Mouse (Mus musculus) B cell, adult 2 months (primary cell): ENCODE data around the gene Srd5a3.

Experiments
- DNase-seq, 2 experiments: peaks; one replicate each; pipeline ENCODE4 v3.0.0; 2022

Srd5a3 gene

DNA sequence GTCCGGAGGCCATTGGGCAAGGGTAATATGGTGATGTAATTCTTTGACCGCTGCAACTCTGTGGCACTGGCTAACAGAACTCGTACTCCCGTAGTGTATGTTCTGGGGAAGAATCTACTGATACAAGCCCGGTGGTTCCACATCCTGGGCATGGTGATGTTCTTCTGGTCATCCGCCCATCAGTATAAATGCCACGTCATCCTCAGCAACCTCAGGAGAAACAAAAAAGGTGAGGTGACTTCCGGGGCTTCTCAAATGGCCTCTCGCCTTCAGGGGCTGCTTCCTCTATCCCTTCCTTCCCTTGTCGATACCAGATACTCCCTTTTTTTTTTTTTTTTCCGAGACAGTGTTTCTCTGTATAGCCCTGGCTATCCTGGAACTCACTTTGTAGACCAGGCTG is 13.4 kb downstream of the Srd5a3 start:
- no peak for DNase-seq

GRCm38 (mm10) chr5:76154434-76155165 is 14.5 kb downstream of the Srd5a3 start:
- no peak for DNase-seq

GRCm38 (mm10) chr5:76159555-76159954 is 19.5 kb downstream of the Srd5a3 start:
- no peak for DNase-seq

- DNase-seq = no peak
Measured at GRCm38 (mm10) chr5:76160086-76160485, 20.0 kb downstream of the Srd5a3 start.

- DNase-seq = no peak
Measured at GRCm38 (mm10) chr5:76161491-76161890, 21.4 kb downstream of the Srd5a3 start.

DNA sequence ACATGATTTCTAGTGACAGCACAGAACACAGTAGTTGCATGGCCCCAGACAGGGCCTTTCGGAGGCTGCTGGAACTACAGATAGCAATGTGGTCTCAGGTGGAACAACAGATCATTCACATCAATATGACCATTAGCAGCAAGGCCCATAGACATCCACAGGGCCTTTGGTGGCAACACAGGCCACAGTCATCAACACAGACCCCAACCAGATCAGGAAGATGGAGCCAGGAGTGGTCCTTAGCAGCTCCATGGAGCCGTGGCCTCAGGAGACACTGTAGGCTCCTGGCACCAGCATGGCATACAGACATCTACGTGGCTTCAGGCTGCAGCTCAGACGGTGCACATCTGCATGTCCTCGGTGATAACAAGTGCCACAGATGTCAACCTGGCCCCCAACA is 22.9 kb downstream of the Srd5a3 start:
- no peak for DNase-seq

- no peak for DNase-seq
Measured at GRCm38 (mm10) chr5:76163828-76164390, 23.8 kb downstream of the Srd5a3 start.

GRCm38 (mm10) chr5:76164827-76165226 is 24.8 kb downstream of the Srd5a3 start:
- DNase-seq = no peak

GRCm38 (mm10) chr5:76170522-76170921 is 30.5 kb downstream of the Srd5a3 start:
- DNase-seq = no peak

DNA sequence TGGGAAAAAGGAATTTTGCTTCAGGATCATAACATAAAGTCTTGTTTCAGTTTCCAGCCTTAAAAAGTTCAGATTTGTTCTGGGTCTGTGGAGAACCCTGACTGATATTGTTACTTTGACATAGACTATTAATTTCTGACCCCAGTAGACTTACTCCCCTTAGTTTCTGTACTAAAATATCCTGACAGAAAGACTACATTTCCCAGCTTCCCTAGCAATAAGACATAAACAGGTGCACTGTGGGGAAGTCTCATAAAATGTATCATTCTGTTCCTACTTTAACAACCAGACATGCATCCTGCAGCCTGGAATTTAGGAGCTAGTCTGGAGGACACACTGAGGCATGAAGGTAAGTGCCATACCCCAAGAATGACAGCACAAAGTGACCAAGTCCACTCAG is 31.0 kb downstream of the Srd5a3 start:
- no peak for DNase-seq

DNA sequence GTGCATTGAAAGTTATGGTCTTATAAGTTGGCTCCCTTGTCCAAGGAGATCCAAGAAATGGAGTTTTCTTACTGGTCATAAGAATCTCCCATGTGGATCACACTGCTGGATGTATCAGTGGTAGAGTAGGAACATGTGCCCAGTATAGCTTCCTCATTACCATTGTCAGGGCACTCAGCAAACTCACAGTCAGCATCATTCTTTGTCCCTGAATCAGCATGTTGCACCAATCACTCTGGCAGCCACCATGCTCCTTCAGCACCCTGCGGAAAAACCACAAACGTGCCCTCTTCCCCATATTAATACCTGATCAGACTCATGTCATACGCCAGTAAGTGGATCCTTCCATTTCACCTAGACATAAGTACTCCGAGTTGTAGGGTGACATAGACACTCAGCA is 35.0 kb downstream of the Srd5a3 start:
- no peak for DNase-seq

DNA sequence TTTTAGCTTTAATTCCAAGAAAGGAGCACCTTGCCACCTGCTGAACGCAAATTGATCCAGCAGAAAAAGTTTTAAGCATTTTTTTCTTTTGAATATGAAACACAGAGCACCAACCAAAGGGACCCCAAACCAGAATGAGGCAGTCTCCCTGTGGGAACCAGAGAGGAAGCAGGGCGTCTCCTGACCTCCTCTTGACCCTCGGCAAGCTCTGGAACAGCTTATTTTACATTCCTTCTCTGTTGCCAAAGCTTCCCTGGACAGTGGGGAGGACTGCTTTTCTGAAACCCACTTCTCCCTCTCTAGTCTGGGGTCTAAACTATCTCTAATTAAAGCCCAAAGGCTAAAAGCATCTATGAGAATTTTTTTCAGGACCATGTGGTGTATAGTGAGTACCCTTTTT is 36.3 kb downstream of the Srd5a3 start:
- DNase-seq = no peak

GRCm38 (mm10) chr5:76176841-76177240 is 36.8 kb downstream of the Srd5a3 start:
- no peak for DNase-seq

DNA sequence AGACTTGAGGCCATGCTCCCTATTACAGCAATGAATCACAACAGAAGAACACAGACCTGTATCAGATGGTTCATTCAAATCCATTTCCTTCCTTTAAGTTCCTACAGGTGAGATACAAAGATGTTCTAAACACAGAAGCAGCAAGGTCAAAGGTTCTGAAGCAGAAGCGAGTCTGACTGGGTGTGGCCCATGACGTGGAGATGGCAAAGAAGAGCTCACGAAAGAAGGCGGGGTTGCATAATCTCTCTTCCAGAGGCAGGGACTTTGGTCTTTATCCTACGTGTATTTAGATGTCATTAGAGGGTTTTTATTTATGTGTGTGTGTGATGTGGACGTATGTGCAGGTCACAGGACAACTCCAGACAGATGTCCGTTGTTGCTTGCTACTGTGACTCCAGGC is 37.6 kb downstream of the Srd5a3 start:
- DNase-seq = no peak

DNA sequence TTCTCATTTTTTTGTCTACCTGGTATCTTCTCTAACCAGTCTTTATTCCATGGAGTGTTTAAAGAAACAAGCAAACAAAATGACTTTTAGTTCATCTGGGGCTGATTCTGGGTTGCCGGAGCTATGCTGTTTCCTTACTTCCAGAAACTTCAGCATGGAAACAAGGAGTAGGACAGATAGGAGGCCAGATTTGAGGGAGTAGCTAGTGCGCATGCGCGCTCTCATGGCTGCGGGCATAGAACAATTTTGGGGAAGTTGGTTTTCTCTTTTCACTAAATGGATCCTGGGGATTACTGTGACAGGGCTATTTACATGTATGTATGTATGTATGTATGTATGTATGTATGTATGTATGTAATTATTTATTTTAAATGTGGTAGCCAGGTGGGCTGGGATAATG is 39.1 kb downstream of the Srd5a3 start:
- no peak for DNase-seq

GRCm38 (mm10) chr5:76179791-76180190 is 39.7 kb downstream of the Srd5a3 start:
- DNase-seq = no peak

- no peak for DNase-seq
Measured at GRCm38 (mm10) chr5:76182326-76182725, 42.3 kb downstream of the Srd5a3 start.

DNA sequence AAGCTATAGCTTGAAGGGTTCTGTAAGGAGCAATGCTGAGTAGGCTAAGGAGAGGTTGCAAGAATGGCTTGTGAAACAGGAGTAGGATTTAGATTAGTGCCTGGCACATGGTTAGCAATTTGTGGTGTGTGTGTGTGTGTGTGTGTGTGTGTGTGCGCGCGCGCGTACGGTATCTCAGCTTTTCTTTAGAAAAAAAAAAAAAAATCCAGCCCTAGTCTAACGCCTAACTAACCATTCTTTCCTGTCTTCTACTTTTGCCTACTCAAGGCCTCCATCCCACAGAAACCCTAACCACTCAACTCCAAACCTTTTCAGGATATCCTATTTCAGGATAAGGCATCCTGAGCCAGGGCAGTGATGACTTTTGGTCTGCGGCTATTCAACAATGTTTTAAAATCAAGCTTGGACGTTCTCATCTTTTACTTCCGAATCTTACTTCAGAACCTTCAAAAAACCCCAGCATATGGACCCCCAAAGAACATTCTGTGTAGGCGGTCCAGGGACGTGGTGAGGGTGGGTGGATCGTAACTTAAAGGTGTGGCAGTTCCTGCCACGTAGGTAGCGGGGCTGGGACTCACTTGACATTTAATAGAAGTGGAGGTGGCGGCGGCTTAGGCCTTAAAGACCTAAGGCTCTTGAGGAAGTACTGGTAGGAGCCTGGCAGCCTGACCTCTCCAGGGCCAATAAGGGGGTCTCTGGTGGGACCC is 43.1 kb downstream of the Srd5a3 start:
- DNase-seq = no peak

- DNase-seq = peak; percentile 93 to 94
Measured at GRCm38 (mm10) chr5:76183750-76184261, 43.7 kb downstream of the Srd5a3 start, which contains the start of gene Tmem165. Gene Tmem165, plus strand, starts transcription at chr5:76183880.

DNA sequence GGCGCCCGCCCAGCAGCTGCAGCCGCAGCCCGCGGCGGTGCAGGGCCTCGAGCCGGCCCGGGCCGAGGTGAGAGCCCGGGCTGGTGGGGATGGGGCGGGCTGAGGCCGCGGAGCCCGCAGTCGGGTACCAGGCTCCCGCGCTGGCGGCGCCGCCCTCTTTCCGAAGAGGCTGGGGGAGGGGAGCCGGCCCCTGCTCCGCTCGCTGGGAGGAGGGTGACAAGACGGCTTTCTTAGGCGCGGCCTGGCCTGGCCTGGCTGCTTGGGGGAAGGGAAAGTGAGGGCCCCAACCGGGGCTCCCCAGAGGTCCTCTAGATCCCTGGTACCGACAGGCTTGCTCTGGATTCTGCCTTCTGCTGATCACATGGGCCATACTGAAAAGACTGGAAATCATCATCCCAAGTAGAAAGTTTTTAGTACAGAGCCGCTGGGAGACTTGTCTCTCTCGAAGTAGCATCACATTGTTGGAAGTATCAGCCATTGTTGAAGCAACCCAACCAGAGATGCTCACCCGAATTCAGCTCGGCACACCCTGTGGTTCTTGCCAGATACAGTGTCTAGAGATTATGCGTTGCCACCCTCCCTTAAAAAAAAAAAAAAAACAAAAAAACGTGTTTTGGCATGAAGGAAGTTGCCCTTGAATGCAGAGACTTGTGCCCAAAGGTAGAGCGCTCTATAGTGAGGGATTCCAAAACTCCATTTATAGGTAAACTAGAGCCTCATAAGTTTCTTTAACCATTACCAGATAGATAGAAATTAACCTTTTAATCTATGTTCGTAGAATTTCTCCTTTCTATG is 44.4 kb downstream of the Srd5a3 start:
- peak; percentile 58 to 62 for DNase-seq

DNA sequence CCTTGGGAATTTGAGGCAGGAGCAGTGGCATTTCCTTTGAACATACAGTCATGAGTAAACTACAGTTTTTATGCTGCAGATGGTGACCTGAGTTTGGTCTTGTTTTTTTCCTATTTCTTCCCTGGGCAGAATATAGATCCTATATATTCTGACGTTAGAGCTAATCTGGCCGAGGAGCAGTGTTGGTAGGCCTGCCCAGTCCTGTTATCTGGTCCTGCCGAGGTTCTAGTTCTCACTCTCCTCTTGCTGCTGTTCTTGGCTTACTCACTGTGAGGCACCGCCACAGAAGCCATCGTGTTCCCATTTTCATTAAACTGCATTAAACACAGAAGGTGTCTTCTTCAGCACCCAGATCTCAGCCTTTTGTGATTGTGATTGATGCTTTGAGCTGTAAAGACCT is 47.8 kb downstream of the Srd5a3 start:
- no peak for DNase-seq

DNA sequence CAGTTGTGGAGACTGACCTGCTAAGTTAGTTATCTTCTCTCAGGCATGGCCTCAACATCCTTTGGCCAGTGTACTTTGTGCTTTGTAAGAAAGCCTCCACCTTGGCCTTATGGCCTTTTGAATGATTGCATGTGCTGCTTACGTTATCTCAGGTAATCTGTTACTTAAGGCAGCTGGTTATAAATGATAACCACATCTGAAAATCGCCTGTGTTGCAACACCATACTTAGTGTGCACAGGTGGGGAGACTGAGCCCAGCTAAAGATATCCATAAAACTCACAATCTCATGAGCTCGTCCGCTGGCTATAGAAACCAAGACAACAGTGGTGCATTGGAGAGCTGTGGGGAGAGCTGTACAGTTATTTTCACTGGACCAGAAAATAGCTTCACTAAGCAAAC is 50.5 kb downstream of the Srd5a3 start:
- DNase-seq = no peak

- no peak for DNase-seq
Measured at GRCm38 (mm10) chr5:76193075-76193474, 53.0 kb downstream of the Srd5a3 start.
